Mouse (Mus musculus) brain, embryonic 14.5 days (tissue): ENCODE measurements around the gene Far1. TPM values are rescaled to one million over a fixed set of nuclear protein-coding genes. Genes with fewer than 3 reads are reported as not detected.

ENCODE experiments used
- DNase-seq: peaks from one replicate; pipeline ENCODE4 v3.0.0-alpha.2; 2011; ENCODE audit warnings: low read depth
- CTCF ChIP-seq: fragments of 200-500 bp; IDR thresholded peaks from 2 replicates; pipeline ENCODE4 v1.5.1; 2012; ENCODE audit warnings: inconsistent platforms, mild to moderate bottlenecking, moderate library complexity, borderline replicate concordance; ENCODE audit not compliant: insufficient read depth, insufficient read length; ENCODE audit errors: extremely low read depth
- POLR2A ChIP-seq: fragments of 200-500 bp; IDR thresholded peaks from 2 replicates; pipeline ENCODE4 v1.6.1; 2012; ENCODE audit warnings: mild to moderate bottlenecking, inconsistent platforms, borderline replicate concordance; ENCODE audit not compliant: poor library complexity, insufficient read depth, insufficient read length, severe bottlenecking; ENCODE audit errors: extremely low read depth
- polyA plus RNA-seq: library from polyadenylated mRNA; depleted of rRNA; stranded (reverse); fragments of >200 nt; gene quantifications from 2 replicates; pipeline ENCODE4 v1.2.3, GENCODE M21; 2012

Gene Far1
- polyA plus RNA-seq, 1 experiment: 56.2 TPM

DNA sequence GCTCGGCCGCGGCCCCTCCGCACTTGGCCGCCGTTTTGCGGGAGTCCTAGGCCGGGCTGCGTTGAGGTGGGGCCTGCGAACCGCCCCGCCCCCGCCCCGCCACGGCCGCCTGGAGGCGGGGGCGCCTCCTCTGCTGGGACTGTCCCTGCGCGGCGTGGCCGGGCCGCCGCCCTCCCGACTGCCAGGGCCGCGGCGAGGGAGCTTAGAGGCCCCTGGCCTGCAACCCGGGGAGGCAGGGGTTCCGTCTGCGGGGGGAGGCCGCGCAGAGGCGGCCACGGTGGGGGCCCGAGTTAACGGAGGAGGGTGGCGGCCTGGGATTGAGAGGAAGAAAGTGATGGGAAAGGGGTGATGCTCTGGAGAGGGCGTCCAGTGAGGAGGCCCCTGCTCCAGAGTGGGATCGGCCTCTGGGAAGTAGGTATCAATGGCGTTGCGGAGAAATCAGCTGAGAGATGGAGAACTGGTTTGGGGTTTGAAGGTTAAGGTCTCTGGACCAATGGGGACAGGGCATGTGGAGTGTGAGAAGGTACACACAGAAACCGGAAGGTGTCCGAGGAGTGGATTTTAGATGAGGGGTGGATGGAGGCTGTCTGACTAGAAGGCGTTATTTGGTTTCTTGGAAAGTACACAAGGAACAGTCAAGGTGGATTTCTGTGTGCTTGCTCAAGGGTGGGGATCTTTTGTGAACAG is 472 bp downstream of the Far1 start:
- DNase-seq: no peak
- no peak for TF ChIP-seq POLR2A
- TF ChIP-seq CTCF: no peak

GRCm38 (mm10) chr7:113515831-113516230 is 2.2 kb downstream of the Far1 start:
- no peak for TF ChIP-seq POLR2A
- no peak for TF ChIP-seq CTCF
- no peak for DNase-seq

DNA sequence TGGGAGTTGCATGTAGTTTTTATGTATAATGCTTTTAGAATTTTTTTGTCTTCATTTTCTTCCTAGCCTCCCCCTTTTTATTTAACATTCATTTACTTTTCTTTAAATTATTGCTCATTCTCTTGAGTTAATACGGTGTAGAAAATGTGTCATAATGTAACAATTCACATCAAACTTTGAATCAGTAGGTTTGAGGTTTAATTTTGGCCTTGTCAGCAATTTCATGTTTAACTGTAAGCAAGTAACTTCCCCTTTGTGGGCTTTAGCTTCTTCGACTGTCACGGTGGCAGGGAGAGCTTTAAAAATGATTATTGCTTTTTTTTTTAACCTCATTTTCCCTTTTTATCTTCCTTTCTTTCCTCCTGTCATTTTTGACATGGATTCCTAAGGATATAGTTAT is 4.8 kb downstream of the Far1 start:
- DNase-seq: no peak

DNA sequence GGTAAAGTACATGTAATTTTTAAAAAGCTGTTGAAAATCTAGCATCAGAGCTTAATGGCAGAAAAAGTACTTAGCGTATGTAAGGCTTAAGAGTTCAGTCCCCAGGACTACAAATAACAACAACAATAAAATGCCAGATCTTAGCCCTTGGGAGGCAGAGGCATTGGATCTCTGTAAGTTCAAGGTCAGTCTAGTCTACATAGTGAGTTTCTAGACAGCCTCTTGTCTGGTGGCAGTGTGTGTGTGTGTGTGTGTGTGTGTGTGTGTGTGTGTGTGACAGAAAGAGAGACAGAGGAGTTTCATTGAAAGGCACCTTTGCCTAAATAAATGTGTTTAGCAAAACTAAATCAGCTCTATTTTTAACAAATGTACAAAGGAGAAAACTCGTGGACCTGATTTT is 5.3 kb downstream of the Far1 start:
- DNase-seq: no peak
- TF ChIP-seq CTCF (no peak), POLR2A (no peak)

More for the DNA sequence above, 4.8 kb downstream of the Far1 start:
- TF ChIP-seq CTCF (no peak), POLR2A (no peak)

DNA sequence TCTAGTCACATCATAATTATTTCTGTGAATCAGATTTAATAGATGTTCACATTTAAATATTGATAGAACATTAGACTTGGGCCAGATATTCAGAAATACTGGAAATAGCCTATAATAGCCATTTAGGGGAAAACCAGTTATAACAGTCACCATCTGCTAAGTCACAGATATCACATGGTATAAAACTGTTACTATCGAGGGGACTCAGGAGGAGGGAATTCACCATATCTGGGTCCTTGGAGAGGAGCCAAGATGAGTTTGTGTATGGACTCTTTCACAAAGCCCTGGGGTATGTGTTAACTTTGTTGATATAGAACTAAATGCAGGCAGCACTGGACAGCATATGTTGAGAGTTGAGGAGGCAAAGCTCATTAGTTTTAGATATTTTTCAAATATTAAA is 29.5 kb downstream of the Far1 start:
- no peak for TF ChIP-seq POLR2A
- no peak for TF ChIP-seq CTCF

DNA sequence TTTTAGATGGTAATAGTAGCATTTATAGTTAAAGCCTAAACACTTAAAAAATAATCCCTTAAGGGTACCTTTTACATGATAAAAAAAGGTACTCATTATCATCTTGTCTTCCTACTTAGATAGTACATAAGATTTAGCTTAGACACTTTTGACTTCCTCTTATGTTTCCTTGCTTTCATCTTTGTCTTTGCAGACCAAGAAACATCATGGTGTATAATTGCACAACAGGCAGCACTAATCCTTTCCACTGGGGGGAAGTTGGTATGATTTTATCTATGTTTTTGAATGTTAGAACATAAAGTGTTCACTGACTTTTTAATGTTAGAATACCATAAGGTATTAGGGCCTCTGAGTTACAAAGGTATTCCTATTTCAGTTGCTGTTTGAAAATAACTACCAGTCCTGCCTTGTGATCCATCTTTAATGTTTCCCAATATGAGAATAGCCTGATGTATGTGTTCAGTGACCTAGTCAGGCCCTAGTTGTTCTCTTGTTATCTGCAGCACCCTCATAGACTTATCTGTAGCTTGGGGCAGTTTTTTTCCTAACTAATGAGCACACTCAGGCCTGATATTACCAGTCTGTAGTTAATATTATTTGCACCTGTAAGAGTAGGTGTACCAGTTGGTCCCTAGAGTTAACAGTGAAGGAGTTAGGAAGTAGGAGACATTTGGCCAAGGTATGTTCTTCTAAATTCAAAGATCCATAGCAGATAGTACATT is 38.3 kb downstream of the Far1 start:
- DNase-seq: no peak
- TF ChIP-seq POLR2A: no peak
- no peak for TF ChIP-seq CTCF

More for the DNA sequence above, 29.5 kb downstream of the Far1 start:
- DNase-seq: peak; percentile 5

- no peak for TF ChIP-seq POLR2A
- TF ChIP-seq CTCF: no peak
Observed at GRCm38 (mm10) chr7:113552508-113552907, 38.9 kb downstream of the Far1 start.

GRCm38 (mm10) chr7:113556138-113556537 is 42.5 kb downstream of the Far1 start:
- DNase-seq: no peak
- TF ChIP-seq POLR2A: no peak
- no peak for TF ChIP-seq CTCF

More at GRCm38 (mm10) chr7:113552508-113552907, 38.9 kb downstream of the Far1 start:
- no peak for DNase-seq

- peak; percentile 3 for DNase-seq
- TF ChIP-seq POLR2A: no peak
- no peak for TF ChIP-seq CTCF
Observed at GRCm38 (mm10) chr7:113566892-113567291, 53.3 kb downstream of the Far1 start.

GRCm38 (mm10) chr7:113571121-113571520 is 57.5 kb downstream of the Far1 start:
- TF ChIP-seq POLR2A: no peak
- TF ChIP-seq CTCF: no peak
- peak; percentile 6 for DNase-seq

DNA sequence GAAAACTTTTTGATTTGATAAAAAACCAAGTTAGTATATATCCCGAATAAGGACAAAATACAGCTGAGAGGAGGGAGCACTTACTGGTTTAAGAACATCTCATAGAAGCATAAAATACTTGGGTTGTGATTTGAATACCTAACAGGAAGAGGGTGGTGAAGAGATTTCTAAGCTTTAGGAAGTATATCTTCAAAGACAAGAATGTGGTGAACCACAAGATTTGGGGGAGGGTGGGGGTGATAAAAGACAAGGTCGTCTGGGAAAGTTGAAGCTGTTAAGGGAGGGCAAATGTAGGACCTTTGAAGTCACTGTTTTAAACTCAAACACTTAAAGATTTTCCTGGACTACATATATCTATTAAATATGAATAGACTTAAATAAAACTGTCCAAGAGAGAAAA is 59.1 kb downstream of the Far1 start:
- TF ChIP-seq CTCF: no peak
- TF ChIP-seq POLR2A: no peak

More for the DNA sequence above, 59.1 kb downstream of the Far1 start:
- DNase-seq: no peak
